14 mouse cellular contexts compared by ENCODE assay signal in the genomic region with DNA sequence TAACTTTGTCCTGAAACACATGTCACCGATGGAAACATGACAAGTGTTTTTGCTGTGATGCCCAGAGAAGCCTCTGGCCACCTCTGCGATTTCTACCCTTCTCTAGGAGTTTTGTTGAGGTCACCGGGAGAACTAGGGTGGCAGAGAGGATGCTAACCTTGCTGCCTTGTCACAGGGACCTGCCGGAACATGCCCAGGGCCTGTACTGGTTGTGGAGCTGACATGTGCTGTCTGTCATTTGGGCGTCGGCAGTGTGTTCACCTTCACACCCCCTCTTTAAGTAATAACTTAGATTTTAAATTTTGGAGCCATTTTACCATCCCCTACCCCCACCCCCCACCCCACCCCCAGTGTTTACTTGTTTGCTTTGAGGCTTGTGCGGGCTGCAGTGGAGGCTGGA. TPM values are rescaled to one million over a fixed set of nuclear protein-coding genes. Genes with fewer than 3 reads are reported as not detected.
"Had no signal": no experiment of that assay in that cellular context is flagged by ENCODE, and none has a peak within 500 bp of the region (broad histone marks: within the 10 kb centered on the region; RNA-seq: fewer than 3 reads in every experiment).

No protein-coding gene starts in this region.

- H3K4me3 ChIP-seq: midbrain, embryonic 10.5 days; myocyte; neural tube, embryonic 15.5 days had no signal

- H3K4me2 ChIP-seq: neural tube, embryonic 15.5 days had no signal

- ATAC-seq: intestine, postnatal 0 days had no signal

- DNase-seq: layer of hippocampus, adult 9-11 months; layer of hippocampus, postnatal 36 days; left cerebral cortex, postnatal 4 days; liver; lung, adult 2 months; right cerebral cortex, postnatal 4 days; spleen, adult 18-20 months; thymus, postnatal 4 days had no signal

- H3K4me1 ChIP-seq: midbrain, embryonic 10.5 days had no signal

- H3K9ac ChIP-seq: liver, embryonic 14.5 days; neural tube, embryonic 15.5 days had no signal

- H3K27me3 ChIP-seq: neural tube, embryonic 15.5 days had no signal

- H3K27ac ChIP-seq: kidney, postnatal 0 days; liver, embryonic 14.5 days; midbrain, embryonic 10.5 days; neural tube, embryonic 15.5 days had no signal

- H3K9me3 ChIP-seq: midbrain, embryonic 10.5 days; neural tube, embryonic 15.5 days had no signal

- H3K36me3 ChIP-seq: midbrain, embryonic 10.5 days; neural tube, embryonic 15.5 days had no signal

RNA-seq across cellular contexts. Expression of a gene that starts 0.6 kb away (rescaled TPM):
- total RNA-seq: left cerebral cortex, postnatal 4 days had no signal
